Mouse (Mus musculus) G1E (cell line): ENCODE results near the gene Gm4131. TPM values are rescaled to one million over a fixed set of nuclear protein-coding genes. Genes with fewer than 3 reads are reported as not detected.

Experiments
- ATAC-seq: 2 replicates; pipeline ENCODE4 v1.8.0; 2016; ENCODE audit warnings: mild to moderate bottlenecking; ENCODE audit not compliant: insufficient number of reproducible peaks, poor library complexity, low FRiP score, severe bottlenecking; ENCODE audit errors: extremely low read depth
- DNase-seq: peaks from one replicate; pipeline ENCODE4 v3.0.0; 2012; ENCODE audit warnings: low spot score
- H3K27me3 ChIP-seq: 2 replicates; pipeline ENCODE4 v1.6.1; 2012; ENCODE audit warnings: mild to moderate bottlenecking, low read length, inconsistent platforms; ENCODE audit not compliant: insufficient read depth
- H3K36me3 ChIP-seq: replicated peaks from 2 replicates; pipeline ENCODE3; 2012; ENCODE audit warnings: mild to moderate bottlenecking, inconsistent platforms
- H3K4me1 ChIP-seq: 2 replicates; pipeline ENCODE4 v1.6.1; 2012; ENCODE audit warnings: low read depth, low read length, inconsistent platforms, mixed read lengths; ENCODE audit not compliant: insufficient read depth
- H3K4me3 ChIP-seq: 2 replicates; pipeline ENCODE4 v1.5.1; 2012; ENCODE audit warnings: low read depth, mild to moderate bottlenecking, inconsistent platforms, low read length, moderate library complexity, mixed read lengths
- H3K9me3 ChIP-seq: replicated peaks from 2 replicates; pipeline ENCODE4 v1.6.1; 2012; ENCODE audit warnings: inconsistent platforms
- CTCF ChIP-seq: IDR thresholded peaks from 2 replicates; pipeline ENCODE4 v1.5.1; 2012; ENCODE audit warnings: low read depth, low read length, inconsistent platforms, mixed read lengths
- GATA1 ChIP-seq: IDR thresholded peaks from 2 replicates; pipeline ENCODE4 v1.6.1; 2012; ENCODE audit warnings: borderline replicate concordance, low read length, inconsistent platforms, mixed read lengths
- GATA2 ChIP-seq: IDR thresholded peaks from 2 replicates; pipeline ENCODE4 v1.6.1; 2012; ENCODE audit warnings: low read depth, low read length, inconsistent platforms, borderline replicate concordance
- POLR2AphosphoS5 ChIP-seq: IDR thresholded peaks from 2 replicates; pipeline ENCODE4 v1.6.1; 2012; ENCODE audit warnings: low read depth, low read length, inconsistent platforms; ENCODE audit not compliant: insufficient replicate concordance
- TAL1 ChIP-seq: conservative IDR thresholded peaks from 2 replicates; pipeline ENCODE4 v1.6.1; 2012; ENCODE audit warnings: low read depth, low read length, inconsistent platforms, mixed read lengths
- polyA plus RNA-seq: library from polyadenylated mRNA; stranded (reverse); fragments of >175 nt; gene quantifications from 2 replicates; pipeline ENCODE4 v1.2.3, GENCODE M21; 2012
- total RNA-seq, 2 experiments: library from RNA; stranded (forward) in 1 of 2; stranded (reverse) in 1 of 2; fragments of 200-1000 nt in 1 of 2; fragments of >200 nt in 1 of 2; fragmentation: Nextera tagmentation in 1 of 2; gene quantifications; 2 replicates each; pipeline ENCODE4 v1.2.3; 2014 to 2017

Gm4131 gene
- total and polyA plus RNA-seq, 3 experiments, result not detected

- no peaks in the 10 kb centered on the region for H3K9me3 ChIP-seq
- no peaks in the 10 kb centered on the region for H3K36me3 ChIP-seq
- H3K27me3 ChIP-seq, result no peaks in the 10 kb centered on the region; the same call in 1 of the 2 replicates
- no peaks in the 10 kb centered on the region for H3K4me1 ChIP-seq
- TF ChIP-seq GATA1 (no peak), CTCF (no peak), GATA2 (no peak)
- no peak for ATAC-seq
- H3K4me3 ChIP-seq, result no peak overlapping the region
- DNase-seq, result no peak
Observed at GRCm38 (mm10) chr14:62474481-62474880, 92.2 kb downstream of the Gm4131 start.

GRCm38 (mm10) chr14:62472061-62472460, 94.7 kb downstream of the Gm4131 start:
- no peaks in the 10 kb centered on the region for H3K36me3 ChIP-seq
- DNase-seq, result no peak
- no peaks in the 10 kb centered on the region for H3K4me1 ChIP-seq
- no peak overlapping the region for H3K4me3 ChIP-seq
- no peak for ATAC-seq
- TF ChIP-seq POLR2AphosphoS5 (no peak), CTCF (no peak), GATA1 (no peak), GATA2 (no peak), TAL1 (no peak)
- H3K27me3 ChIP-seq, result peaks cover 7% of the 10 kb centered on the region
- no peaks in the 10 kb centered on the region for H3K9me3 ChIP-seq

- Histone ChIP-seq H3K9me3 (no peaks in the 10 kb centered on the region), H3K27me3 (peaks cover 7% of the 10 kb centered on the region), H3K4me3 (no peak overlapping the region), H3K36me3 (no peaks in the 10 kb centered on the region), H3K4me1 (no peaks in the 10 kb centered on the region)
- TF ChIP-seq GATA1, result no peak
- no peak for TF ChIP-seq POLR2AphosphoS5
- no peak for TF ChIP-seq CTCF
- TF ChIP-seq TAL1, result no peak
- no peak for TF ChIP-seq GATA2
- no peak for ATAC-seq
- no peak for DNase-seq
Observed at GRCm38 (mm10) chr14:62468753-62469125, 98.0 kb downstream of the Gm4131 start.

- H3K4me3 ChIP-seq, result no peak overlapping the region
- ATAC-seq (no peak), DNase-seq (no peak)
- no peaks in the 10 kb centered on the region for H3K9me3 ChIP-seq
- H3K36me3 ChIP-seq, result no peaks in the 10 kb centered on the region
- TF ChIP-seq TAL1 (no peak), GATA1 (no peak), GATA2 (no peak), POLR2AphosphoS5 (no peak), CTCF (no peak)
- H3K27me3 ChIP-seq, result peaks cover 7% of the 10 kb centered on the region
- H3K4me1 ChIP-seq, result no peaks in the 10 kb centered on the region
Observed at GRCm38 (mm10) chr14:62468119-62468752, 98.5 kb downstream of the Gm4131 start.

GRCm38 (mm10) chr14:62464966-62465365, 101.8 kb downstream of the Gm4131 start:
- peaks cover 7% of the 10 kb centered on the region for H3K27me3 ChIP-seq
- ATAC-seq (no peak), DNase-seq (no peak)
- no peak for TF ChIP-seq TAL1
- TF ChIP-seq CTCF, result no peak
- TF ChIP-seq GATA2, result no peak
- no peak for TF ChIP-seq GATA1
- TF ChIP-seq POLR2AphosphoS5, result no peak
- no peaks in the 10 kb centered on the region for H3K9me3 ChIP-seq
- H3K4me3 ChIP-seq, result no peak overlapping the region
- H3K4me1 ChIP-seq, result no peaks in the 10 kb centered on the region
- no peaks in the 10 kb centered on the region for H3K36me3 ChIP-seq

DNA sequence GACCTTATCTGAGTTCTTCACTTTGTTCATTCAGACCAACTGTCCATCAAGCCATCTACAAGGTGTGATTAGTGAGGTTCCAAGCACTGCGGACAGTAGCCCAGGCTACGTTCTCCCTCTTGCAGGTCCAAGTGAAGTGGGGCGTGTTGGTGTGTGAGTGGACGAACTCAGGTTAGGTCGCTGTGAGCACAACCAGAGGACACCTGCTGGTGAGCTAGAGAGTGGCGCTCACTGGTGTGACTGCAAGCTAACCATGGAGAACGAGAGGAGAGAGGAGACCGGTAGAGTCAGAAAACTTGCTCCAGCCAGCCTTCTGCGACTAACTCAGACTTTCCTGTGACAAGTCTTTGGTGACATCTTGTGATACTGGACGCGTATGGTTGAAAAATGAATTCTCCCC, 107.2 kb downstream of the Gm4131 start:
- DNase-seq (no peak), ATAC-seq (no peak)
- peaks cover 2% of the 10 kb centered on the region; the same call in 1 of the 2 replicates for H3K27me3 ChIP-seq
- H3K4me1 ChIP-seq, result no peaks in the 10 kb centered on the region
- no peaks in the 10 kb centered on the region for H3K36me3 ChIP-seq
- no peaks in the 10 kb centered on the region for H3K9me3 ChIP-seq
- H3K4me3 ChIP-seq, result no peak overlapping the region
- TF ChIP-seq GATA1, result no peak
- no peak for TF ChIP-seq CTCF
- no peak for TF ChIP-seq POLR2AphosphoS5
- TF ChIP-seq TAL1, result no peak
- TF ChIP-seq GATA2, result no peak
